Mouse (Mus musculus) kidney, adult 8-10 months (tissue): Measurements from ENCODE around the gene Prrt1.

Experiments
- DNase-seq, 2 experiments: peaks; one replicate each; pipeline ENCODE4 v3.0.0; 2022

Prrt1 gene

GRCm38 (mm10) chr17:34629221-34629751, at the start of gene Prrt1:
Prrt1 (plus strand) TSS chr17:34629533.
- no peak for DNase-seq

- no peak for DNase-seq
Observed at GRCm38 (mm10) chr17:34582528-34582927, 46.8 kb upstream of the Prrt1 start.

GRCm38 (mm10) chr17:34583397-34583796, 45.9 kb upstream of the Prrt1 start:
- DNase-seq = no peak

GRCm38 (mm10) chr17:34583819-34584218, 45.5 kb upstream of the Prrt1 start:
- no peak for DNase-seq

GRCm38 (mm10) chr17:34585121-34585520, 44.2 kb upstream of the Prrt1 start:
- DNase-seq = no peak

GRCm38 (mm10) chr17:34585877-34586771, 43.2 kb upstream of the Prrt1 start:
- no peak for DNase-seq

- peak; percentile 79 to 81 for DNase-seq
Observed at GRCm38 (mm10) chr17:34586796-34587422, 42.4 kb upstream of the Prrt1 start.

- peak; percentile 96 to 97 for DNase-seq
Observed at GRCm38 (mm10) chr17:34587423-34587811, 41.9 kb upstream of the Prrt1 start.

GRCm38 (mm10) chr17:34587814-34588213, 41.5 kb upstream of the Prrt1 start:
- no peak for DNase-seq

- DNase-seq = no peak
Observed at GRCm38 (mm10) chr17:34588767-34589166, 40.6 kb upstream of the Prrt1 start.

- DNase-seq = no peak
Observed at GRCm38 (mm10) chr17:34589206-34589605, 40.1 kb upstream of the Prrt1 start.

GRCm38 (mm10) chr17:34589681-34590101, 39.6 kb upstream of the Prrt1 start, which contains the start of gene Gpsm3:
Gpsm3 (plus strand) TSS chr17:34589806.
- DNase-seq = no peak

GRCm38 (mm10) chr17:34590154-34590987, 39.0 kb upstream of the Prrt1 start:
- no peak for DNase-seq

- no peak for DNase-seq
Observed at GRCm38 (mm10) chr17:34591029-34591993, 38.0 kb upstream of the Prrt1 start, which contains the start of gene Pbx2. Pbx2 (plus strand) TSS chr17:34591266.

GRCm38 (mm10) chr17:34591994-34592375, 37.3 kb upstream of the Prrt1 start:
- peak; percentile 79 to 85 for DNase-seq

GRCm38 (mm10) chr17:34592581-34593549, 36.5 kb upstream of the Prrt1 start:
- no peak for DNase-seq

GRCm38 (mm10) chr17:34593752-34594525, 35.4 kb upstream of the Prrt1 start:
- no peak for DNase-seq

- no peak for DNase-seq
Observed at GRCm38 (mm10) chr17:34596098-34596497, 33.2 kb upstream of the Prrt1 start.

GRCm38 (mm10) chr17:34597566-34598095, 31.7 kb upstream of the Prrt1 start, which contains the start of gene Ager:
Ager (plus strand) TSS chr17:34597862.
- no peak for DNase-seq
